Mouse (Mus musculus) thymus, postnatal 0 days (tissue): ENCODE data around the gene Naa80. TPM values are rescaled to one million over a fixed set of nuclear protein-coding genes. Genes with fewer than 3 reads are reported as not detected.

Source experiments
- DNase-seq: peaks from one replicate; pipeline ENCODE4 v3.0.0-alpha.2; 2015; ENCODE audit warnings: low spot score
- polyA plus RNA-seq: library from polyadenylated mRNA; unstranded; fragments of >200 nt; fragmentation: Nextera tagmentation; extraction: Ambion mirVana; gene quantifications from 2 replicates; pipeline ENCODE4 v1.2.1, GENCODE M21; 2015

The Naa80 gene
- polyA plus RNA-seq, 1 experiment from 2014 or later: 18.4 TPM

GRCm38 (mm10) chr9:107593101-107593976, 14.7 kb downstream of the Naa80 start:
- no peak for DNase-seq

- DNase-seq: no peak
Observed at GRCm38 (mm10) chr9:107594281-107595062, 15.8 kb downstream of the Naa80 start.

- no peak for DNase-seq
Observed at GRCm38 (mm10) chr9:107596619-107597569, 18.2 kb downstream of the Naa80 start.

- no peak for DNase-seq
Observed at GRCm38 (mm10) chr9:107598385-107598784, 19.7 kb downstream of the Naa80 start.

- DNase-seq: no peak
Observed at GRCm38 (mm10) chr9:107599433-107599832, 20.7 kb downstream of the Naa80 start.

- DNase-seq: no peak
Observed at GRCm38 (mm10) chr9:107599842-107600241, 21.2 kb downstream of the Naa80 start.

- no peak for DNase-seq
Observed at GRCm38 (mm10) chr9:107600745-107601144, 22.1 kb downstream of the Naa80 start.

GRCm38 (mm10) chr9:107601275-107601674, 22.6 kb downstream of the Naa80 start:
- DNase-seq: no peak

GRCm38 (mm10) chr9:107602068-107602648, 23.5 kb downstream of the Naa80 start:
- peak; percentile 87 for DNase-seq

- no peak for DNase-seq
Observed at GRCm38 (mm10) chr9:107603251-107603650, 24.6 kb downstream of the Naa80 start.

- DNase-seq: no peak
Observed at GRCm38 (mm10) chr9:107605041-107605661, 26.5 kb downstream of the Naa80 start.

GRCm38 (mm10) chr9:107606591-107606990, 27.9 kb downstream of the Naa80 start:
- DNase-seq: no peak

- DNase-seq: no peak
Observed at GRCm38 (mm10) chr9:107607036-107607435, 28.3 kb downstream of the Naa80 start.

GRCm38 (mm10) chr9:107607653-107608245, 29.1 kb downstream of the Naa80 start:
- no peak for DNase-seq

- DNase-seq: no peak
Observed at GRCm38 (mm10) chr9:107608741-107609432, 30.2 kb downstream of the Naa80 start, which contains the start of gene Sema3b. Gene Sema3b (minus strand): TSS chr9:107609229.

GRCm38 (mm10) chr9:107609433-107609830, 30.7 kb downstream of the Naa80 start:
- DNase-seq: no peak

- no peak for DNase-seq
Observed at GRCm38 (mm10) chr9:107611456-107612190, 32.9 kb downstream of the Naa80 start.

GRCm38 (mm10) chr9:107612191-107612944, 33.7 kb downstream of the Naa80 start:
- DNase-seq: peak; percentile 94
